Mouse (Mus musculus) erythroblast, embryonic 14.5 days (primary cell): Measurements from ENCODE around the gene Tbc1d24. TPM values are rescaled to one million over a fixed set of nuclear protein-coding genes. Genes with fewer than 3 reads are reported as not detected.

Experiments
- H3K27me3 ChIP-seq: 2 replicates; pipeline ENCODE4 v1.6.1; 2012; ENCODE audit warnings: inconsistent platforms; ENCODE audit not compliant: control insufficient read depth
- H3K36me3 ChIP-seq: 2 replicates; pipeline ENCODE4 v1.6.1; 2012; ENCODE audit warnings: mild to moderate bottlenecking, inconsistent platforms; ENCODE audit not compliant: control insufficient read depth
- H3K4me1 ChIP-seq: 2 replicates; pipeline ENCODE4 v1.6.1; 2012; ENCODE audit warnings: inconsistent platforms; ENCODE audit not compliant: control insufficient read depth
- H3K4me3 ChIP-seq: replicated peaks from 2 replicates; pipeline ENCODE3; 2012; ENCODE audit warnings: moderate library complexity, mild to moderate bottlenecking, inconsistent platforms
- H3K9me3 ChIP-seq: 2 replicates; pipeline ENCODE4 v1.6.1; 2012; ENCODE audit warnings: low read length, inconsistent platforms, mixed read lengths; ENCODE audit not compliant: control insufficient read depth
- GATA1 ChIP-seq: IDR thresholded peaks from 2 replicates; pipeline ENCODE4 v1.6.1; 2012; ENCODE audit warnings: low read length, inconsistent platforms, mixed read lengths
- TAL1 ChIP-seq: IDR thresholded peaks from 3 replicates; pipeline ENCODE4 v1.6.1; 2012; ENCODE audit warnings: low read length, inconsistent platforms, mixed read lengths
- polyA plus RNA-seq: library from polyadenylated mRNA; stranded (reverse); fragments of >175 nt; gene quantifications from 2 replicates; pipeline ENCODE4 v1.2.3, GENCODE M21; 2012

Tbc1d24 gene
- 0.44 and 0.61 TPM in 2 replicates for polyA plus RNA-seq

GRCm38 (mm10) chr17:24205284-24205888 is at the start of gene Tbc1d24:
Gene Tbc1d24 (minus strand): TSS chr17:24205562.
- Histone ChIP-seq H3K27me3 (no peaks in the 10 kb centered on the region), H3K4me3 (peak within 1 kb of the TSS; percentile 78), H3K4me1 (peaks cover 100% of the 10 kb centered on the region), H3K36me3 (peaks cover 54% of the 10 kb centered on the region), H3K9me3 (no peaks in the 10 kb centered on the region)
- TF ChIP-seq TAL1 (no peak), GATA1 (no peak)

GRCm38 (mm10) chr17:24252329-24252728 is 47.0 kb upstream of the Tbc1d24 start:
- Histone ChIP-seq H3K27me3 (peaks cover 8% of the 10 kb centered on the region), H3K4me3 (peak overlapping the region; percentile 100), H3K9me3 (peaks cover 11% of the 10 kb centered on the region), H3K36me3 (peaks cover 31% of the 10 kb centered on the region), H3K4me1 (peaks cover 37% of the 10 kb centered on the region)
- TF ChIP-seq GATA1: no peak
- no peak; the same call in 2 of the 3 replicates for TF ChIP-seq TAL1

- no peak for TF ChIP-seq TAL1
- no peak for TF ChIP-seq GATA1
- Histone ChIP-seq H3K4me3 (peak within 1 kb of the TSS; percentile 100), H3K9me3 (peaks cover 11% of the 10 kb centered on the region), H3K27me3 (peaks cover 8% of the 10 kb centered on the region), H3K36me3 (peaks cover 39% of the 10 kb centered on the region), H3K4me1 (peaks cover 40% of the 10 kb centered on the region)
These were observed 46.1 kb upstream of the Tbc1d24 start, which contains the start of gene Ccnf for GRCm38 (mm10) chr17:24251320-24252069. Gene Ccnf (minus strand): TSS chr17:24251484.

GRCm38 (mm10) chr17:24250988-24251319 is 45.6 kb upstream of the Tbc1d24 start:
- Histone ChIP-seq H3K4me3 (peak overlapping the region; percentile 100), H3K4me1 (peaks cover 43% of the 10 kb centered on the region), H3K27me3 (peaks cover 8% of the 10 kb centered on the region), H3K36me3 (peaks cover 44% of the 10 kb centered on the region), H3K9me3 (peaks cover 11% of the 10 kb centered on the region)
- TF ChIP-seq GATA1 (no peak), TAL1 (no peak)

- no peak for TF ChIP-seq GATA1
- no peak for TF ChIP-seq TAL1
- Histone ChIP-seq H3K4me1 (peaks cover 47% of the 10 kb centered on the region), H3K4me3 (peak overlapping the region; percentile 100), H3K27me3 (peaks cover 3% of the 10 kb centered on the region), H3K9me3 (peaks cover 22% of the 10 kb centered on the region), H3K36me3 (peaks cover 63% of the 10 kb centered on the region)
These were observed 43.3 kb upstream of the Tbc1d24 start for GRCm38 (mm10) chr17:24248641-24249040.

- Histone ChIP-seq H3K9me3 (peaks cover 39% of the 10 kb centered on the region), H3K36me3 (peaks cover 94% of the 10 kb centered on the region), H3K4me3 (no peak overlapping the region), H3K4me1 (peaks cover 26% of the 10 kb centered on the region), H3K27me3 (peaks cover 3% of the 10 kb centered on the region; the same call in 1 of the 2 replicates)
- TF ChIP-seq GATA1: no peak
- no peak for TF ChIP-seq TAL1
These were observed 38.7 kb upstream of the Tbc1d24 start for GRCm38 (mm10) chr17:24244061-24244460.

GRCm38 (mm10) chr17:24243311-24243969 is 38.1 kb upstream of the Tbc1d24 start:
- Histone ChIP-seq H3K9me3 (peaks cover 33% of the 10 kb centered on the region), H3K4me1 (peaks cover 20% of the 10 kb centered on the region), H3K4me3 (no peak overlapping the region), H3K36me3 (peaks cover 94% of the 10 kb centered on the region), H3K27me3 (peaks cover 3% of the 10 kb centered on the region; the same call in 1 of the 2 replicates)
- TF ChIP-seq GATA1 (no peak), TAL1 (no peak)

GRCm38 (mm10) chr17:24236921-24237320 is 31.6 kb upstream of the Tbc1d24 start:
- peaks cover 13% of the 10 kb centered on the region for H3K9me3 ChIP-seq
- peaks cover 99% of the 10 kb centered on the region for H3K36me3 ChIP-seq
- peaks cover 10% of the 10 kb centered on the region for H3K4me1 ChIP-seq
- H3K4me3 ChIP-seq: no peak overlapping the region
- H3K27me3 ChIP-seq: peaks cover 3% of the 10 kb centered on the region; the same call in 1 of the 2 replicates
- TF ChIP-seq TAL1: no peak
- no peak for TF ChIP-seq GATA1

GRCm38 (mm10) chr17:24236479-24236878 is 31.1 kb upstream of the Tbc1d24 start:
- Histone ChIP-seq H3K36me3 (peaks cover 99% of the 10 kb centered on the region), H3K27me3 (peaks cover 3% of the 10 kb centered on the region; the same call in 1 of the 2 replicates), H3K9me3 (peaks cover 10% of the 10 kb centered on the region), H3K4me3 (no peak overlapping the region), H3K4me1 (peaks cover 10% of the 10 kb centered on the region)
- no peak for TF ChIP-seq TAL1
- no peak for TF ChIP-seq GATA1
